Mouse (Mus musculus) liver, postnatal 0 days (tissue): ENCODE data around the gene Vps37d. TPM values are rescaled to one million over a fixed set of nuclear protein-coding genes. Genes with fewer than 3 reads are reported as not detected.
A peak's percentile ranks its signal among the peaks of the same experiment; 100 is the strongest.

Source experiments
- ATAC-seq: fragments of 200-750 bp; cut with Nextera tagmentation; 2 replicates; pipeline ENCODE4 v1.8.0; 2017; ENCODE audit warnings: mild to moderate bottlenecking, moderate library complexity
- DNase-seq: peaks from one replicate; pipeline ENCODE4 v3.0.0-alpha.2; 2016
- H3K27ac ChIP-seq: fragments of 300-500 bp; sonication (generic); 2 replicates; pipeline ENCODE4 v1.5.1; 2014; ENCODE audit warnings: antibody characterized with exemption, moderate library complexity, mild to moderate bottlenecking, low read depth
- H3K27me3 ChIP-seq: fragments of 300-500 bp; sonication (generic); 2 replicates; pipeline ENCODE4 v1.6.1; 2014; ENCODE audit warnings: low read length, control low read depth, mixed read lengths; ENCODE audit not compliant: insufficient read depth
- H3K36me3 ChIP-seq: fragments of 300-500 bp; sonication (generic); replicated peaks from 2 replicates; pipeline ENCODE4 v1.6.1; 2014; ENCODE audit warnings: mild to moderate bottlenecking, control low read depth, low read length, moderate library complexity, mixed read lengths; ENCODE audit not compliant: insufficient read depth
- H3K4me1 ChIP-seq: fragments of 300-500 bp; sonication (generic); 2 replicates; pipeline ENCODE4 v1.6.1; 2014; ENCODE audit warnings: antibody characterized with exemption, mild to moderate bottlenecking, control low read depth; ENCODE audit not compliant: insufficient read depth
- H3K4me2 ChIP-seq: fragments of 300-500 bp; sonication (generic); 2 replicates; pipeline ENCODE4 v1.6.1; 2014; ENCODE audit warnings: low read depth, mild to moderate bottlenecking, low read length, moderate library complexity, mixed read lengths
- H3K4me3 ChIP-seq: fragments of 300-500 bp; sonication (generic); 2 replicates; pipeline ENCODE4 v1.5.1; 2014; ENCODE audit warnings: low read depth, low read length
- H3K9ac ChIP-seq: fragments of 300-500 bp; sonication (generic); replicated peaks from 2 replicates; pipeline ENCODE4 v1.6.1; 2014; ENCODE audit warnings: mild to moderate bottlenecking, moderate library complexity
- H3K9me3 ChIP-seq: fragments of 300-500 bp; sonication (generic); 2 replicates; pipeline ENCODE4 v1.6.1; 2016; ENCODE audit warnings: mild to moderate bottlenecking, control low read depth, low read length, mixed read lengths
- CTCF ChIP-seq: sonication (generic); IDR thresholded peaks from 2 replicates; pipeline ENCODE4 v1.5.1; 2016; ENCODE audit warnings: antibody characterized with exemption, low read depth
- EP300 ChIP-seq: IDR thresholded peaks from 2 replicates; pipeline ENCODE4 v1.6.1; 2016; ENCODE audit warnings: antibody characterized with exemption, low read depth, mild to moderate bottlenecking
- WGBS: fragments of 180-500 bp; shearing (Covaris S2); extraction: QIAGEN DNeasy Blood & Tissue Kit; methylation state at CpG from one replicate; pipeline ENCODE4 v1.1.7; 2014; ENCODE audit not compliant: insufficient replicate concordance; 5-methylcytosine and 5-hydroxymethylcytosine counted together
- polyA plus RNA-seq: library from polyadenylated mRNA; unstranded; fragments of >200 nt; fragmentation: Nextera tagmentation; extraction: Ambion mirVana; gene quantifications from 2 replicates; pipeline ENCODE4 v1.2.1, GENCODE M21; 2015

Vps37d gene
- polyA plus RNA-seq, 1 experiment from 2014 or later, result 0.80 TPM

- H3K36me3 ChIP-seq, result no peaks in the 10 kb centered on the region
- WGBS, result 3% methylated on average over 11 of the region's 11 CpGs
- peaks cover 8% of the 10 kb centered on the region for H3K4me1 ChIP-seq
- H3K9me3 ChIP-seq, result no peaks in the 10 kb centered on the region
- H3K4me2 ChIP-seq, result peak overlapping the region; percentile 98
- H3K27ac ChIP-seq, result no peak overlapping the region
- peak overlapping the region; percentile 69 for H3K4me3 ChIP-seq
- H3K27me3 ChIP-seq, result 0 out of 2 replicates have a peak, but pooled peaks cover 2% of the 10 kb centered on the region
- H3K9ac ChIP-seq, result peak overlapping the region; percentile 64; the same call in 1 of the 2 replicates
- ATAC-seq (no peak), DNase-seq (no peak)
- TF ChIP-seq CTCF (no peak), EP300 (no peak)
Measured at GRCm38 (mm10) chr5:135078482-135078810, 380 bp upstream of the Vps37d start.

GRCm38 (mm10) chr5:135076931-135077505 is 1.0 kb downstream of the Vps37d start:
- no peak for ATAC-seq

GRCm38 (mm10) chr5:135076368-135076767 is 1.7 kb downstream of the Vps37d start:
- DNase-seq, result no peak
- TF ChIP-seq EP300 (no peak), CTCF (no peak)
- Histone ChIP-seq H3K36me3 (no peaks in the 10 kb centered on the region), H3K9ac (no peak overlapping the region), H3K4me2 (no peak overlapping the region), H3K4me3 (no peak overlapping the region), H3K9me3 (no peaks in the 10 kb centered on the region), H3K27me3 (0 out of 2 replicates have a peak, but pooled peaks cover 2% of the 10 kb centered on the region), H3K4me1 (peaks cover 8% of the 10 kb centered on the region), H3K27ac (no peak overlapping the region)
- 76% methylated on average over 14 of the region's 14 CpGs for WGBS
- ATAC-seq, result no peak

More at GRCm38 (mm10) chr5:135076931-135077505, 1.0 kb downstream of the Vps37d start:
- 0 out of 2 replicates have a peak, but pooled peaks cover 2% of the 10 kb centered on the region for H3K27me3 ChIP-seq
- no peak for TF ChIP-seq CTCF
- TF ChIP-seq EP300, result no peak
- peaks cover 8% of the 10 kb centered on the region for H3K4me1 ChIP-seq
- H3K27ac ChIP-seq, result no peak overlapping the region
- WGBS, result 46% methylated on average over 14 of the region's 14 CpGs
- H3K4me2 ChIP-seq, result peak overlapping the region; percentile 98
- no peaks in the 10 kb centered on the region for H3K9me3 ChIP-seq
- no peak for DNase-seq
- peak overlapping the region; percentile 69; the same call in 1 of the 2 replicates for H3K4me3 ChIP-seq
- H3K9ac ChIP-seq, result no peak overlapping the region
- no peaks in the 10 kb centered on the region for H3K36me3 ChIP-seq

- 63% methylated on average over 4 of the region's 4 CpGs for WGBS
Measured at GRCm38 (mm10) chr5:135075655-135076054, 2.4 kb downstream of the Vps37d start.

GRCm38 (mm10) chr5:135073349-135074150 is 4.5 kb downstream of the Vps37d start:
- H3K36me3 ChIP-seq, result no peaks in the 10 kb centered on the region
- TF ChIP-seq EP300 (no peak), CTCF (no peak)

More at GRCm38 (mm10) chr5:135075655-135076054, 2.4 kb downstream of the Vps37d start:
- no peak for ATAC-seq
- Histone ChIP-seq H3K4me2 (no peak overlapping the region), H3K27me3 (0 out of 2 replicates have a peak, but pooled peaks cover 2% of the 10 kb centered on the region), H3K9me3 (no peaks in the 10 kb centered on the region), H3K4me1 (peaks cover 8% of the 10 kb centered on the region), H3K27ac (no peak overlapping the region), H3K4me3 (no peak overlapping the region), H3K36me3 (no peaks in the 10 kb centered on the region), H3K9ac (no peak overlapping the region)
- no peak for TF ChIP-seq EP300
- peak; percentile 41 for TF ChIP-seq CTCF
- no peak for DNase-seq

GRCm38 (mm10) chr5:135072720-135073119 is 5.3 kb downstream of the Vps37d start:
- TF ChIP-seq CTCF (no peak), EP300 (no peak)
- H3K9ac ChIP-seq, result no peak overlapping the region
- H3K4me3 ChIP-seq, result no peak overlapping the region
- 60% methylated on average over 6 of the region's 6 CpGs for WGBS
- no peaks in the 10 kb centered on the region for H3K27me3 ChIP-seq
- H3K27ac ChIP-seq, result no peak overlapping the region
- no peaks in the 10 kb centered on the region for H3K36me3 ChIP-seq
- H3K4me1 ChIP-seq, result peaks cover 2% of the 10 kb centered on the region
- 0 out of 2 replicates have a peak, but pooled peaks cover 2% of the 10 kb centered on the region for H3K9me3 ChIP-seq
- DNase-seq, result no peak
- H3K4me2 ChIP-seq, result no peak overlapping the region
- no peak for ATAC-seq

More at GRCm38 (mm10) chr5:135073349-135074150, 4.5 kb downstream of the Vps37d start:
- Histone ChIP-seq H3K4me2 (no peak overlapping the region), H3K4me1 (peaks cover 8% of the 10 kb centered on the region), H3K9me3 (no peaks in the 10 kb centered on the region), H3K27ac (no peak overlapping the region), H3K4me3 (no peak overlapping the region), H3K9ac (no peak overlapping the region), H3K27me3 (no peaks in the 10 kb centered on the region)
- ATAC-seq (no peak), DNase-seq (no peak)
- WGBS, result 54% methylated on average over 25 of the region's 26 CpGs
